Mouse (Mus musculus) induced T-regulatory cell, adult 2 months (primary cell): ENCODE measurements at regions not wholly inside any gene's neighbourhood (a gene's known extent, or its start where the extent isn't known, plus 50 kb on each side); places are given as distances from the start of the nearest gene placed in this dataset.

ENCODE experiments used
- DNase-seq: peaks from one replicate; pipeline ENCODE4 v3.0.0-alpha.2; 2012; ENCODE audit warnings: low read depth

DNA sequence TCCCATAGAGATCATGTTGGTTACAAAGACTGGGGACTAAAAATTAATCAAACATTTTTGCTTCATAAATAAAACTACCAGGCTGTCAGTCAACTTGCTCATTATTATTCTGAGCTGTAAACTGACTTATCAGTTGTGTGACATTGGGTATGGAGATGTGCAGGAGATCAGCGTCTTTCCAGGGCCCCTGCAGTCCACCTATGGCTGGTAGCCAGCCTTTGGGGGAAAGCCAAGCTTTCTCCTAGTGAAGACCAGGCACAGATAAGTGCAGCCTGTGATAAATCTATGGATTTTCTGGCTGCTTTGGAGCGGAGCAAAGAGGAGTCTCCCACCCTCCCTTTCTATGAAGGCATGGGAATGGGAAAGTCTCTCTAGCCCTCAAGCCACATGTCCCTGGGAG lies 172.0 kb upstream of the Glra1 start:
- DNase-seq: no peak

DNA sequence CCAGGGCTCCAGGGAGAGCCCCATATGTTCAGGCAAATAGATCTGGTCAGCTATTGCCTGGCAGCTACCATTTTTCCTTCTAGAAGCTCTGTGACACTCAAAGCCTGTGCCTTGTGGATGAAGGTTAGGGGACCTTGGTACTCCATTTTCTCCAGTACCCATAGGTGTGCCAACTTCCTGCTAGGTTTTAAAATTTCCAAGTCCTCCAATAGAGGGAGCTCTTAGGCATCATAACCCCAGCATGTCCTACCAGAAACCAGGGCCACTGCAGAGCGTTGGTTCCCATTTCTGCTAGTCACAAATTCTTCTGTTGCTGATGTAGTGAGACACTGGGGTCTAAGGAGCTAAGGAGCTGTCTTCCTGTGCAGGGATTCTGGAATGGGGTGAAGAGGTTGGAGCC lies 165.3 kb upstream of the Glra1 start:
- DNase-seq: no peak

DNA sequence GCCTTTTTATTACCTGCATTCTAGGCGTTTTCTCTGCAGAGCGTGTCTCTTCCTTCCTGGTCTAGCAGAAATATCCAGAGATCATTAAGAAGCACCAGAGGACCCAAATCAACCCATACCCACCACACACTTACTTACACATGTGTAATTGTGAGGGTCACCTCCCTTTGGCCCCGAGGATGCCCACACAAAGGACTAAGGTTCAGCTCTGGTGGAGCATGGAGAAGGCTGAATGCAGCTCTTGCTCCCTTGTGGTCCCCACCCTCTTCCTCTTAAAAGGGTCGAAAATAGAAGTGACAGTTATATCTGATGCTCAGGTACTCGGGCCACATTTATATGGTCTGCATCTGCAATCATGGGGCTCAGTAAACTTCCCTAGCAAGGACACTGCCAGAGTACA lies 164.5 kb upstream of the Glra1 start:
- no peak for DNase-seq

GRCm38 (mm10) chr11:55772107-55772506 lies 164.1 kb upstream of the Glra1 start:
- no peak for DNase-seq

- no peak for DNase-seq
Observed at GRCm38 (mm10) chr11:55764846-55765245, 156.8 kb upstream of the Glra1 start.
